Mouse (Mus musculus) A20 (cell line): ENCODE results near the gene Olfr412.

Source experiments
- DNase-seq: peaks from one replicate; pipeline ENCODE4 v3.0.0-alpha.2; 2011; ENCODE audit warnings: low read depth, low spot score

Gene Olfr412

DNA sequence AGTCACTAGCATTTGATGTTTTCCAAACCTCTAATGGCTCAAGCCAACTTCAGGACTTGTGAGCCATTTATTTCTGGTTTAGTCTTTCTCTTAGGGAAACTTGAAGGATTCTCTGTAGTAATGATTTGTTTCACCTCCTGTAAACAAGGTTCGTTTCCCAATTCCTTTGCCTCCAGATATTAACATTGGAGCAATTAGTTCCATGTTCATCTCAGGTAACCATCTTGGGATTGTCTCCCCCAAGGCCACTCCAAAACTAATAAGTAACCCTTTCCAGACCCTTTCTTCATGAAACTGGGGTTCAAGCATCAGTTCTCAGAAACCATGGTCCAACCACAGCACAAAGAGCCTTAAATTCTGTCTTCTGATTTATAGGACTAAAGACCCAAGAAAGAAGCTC is at the start of gene Olfr412:
Gene Olfr412 (plus strand): TSS at position 301 of the 400 bp plus-strand sequence.
- DNase-seq, result no peak

- DNase-seq, result no peak
Measured at GRCm38 (mm10) chr11:74326044-74326443, 35.8 kb upstream of the Olfr412 start.

DNA sequence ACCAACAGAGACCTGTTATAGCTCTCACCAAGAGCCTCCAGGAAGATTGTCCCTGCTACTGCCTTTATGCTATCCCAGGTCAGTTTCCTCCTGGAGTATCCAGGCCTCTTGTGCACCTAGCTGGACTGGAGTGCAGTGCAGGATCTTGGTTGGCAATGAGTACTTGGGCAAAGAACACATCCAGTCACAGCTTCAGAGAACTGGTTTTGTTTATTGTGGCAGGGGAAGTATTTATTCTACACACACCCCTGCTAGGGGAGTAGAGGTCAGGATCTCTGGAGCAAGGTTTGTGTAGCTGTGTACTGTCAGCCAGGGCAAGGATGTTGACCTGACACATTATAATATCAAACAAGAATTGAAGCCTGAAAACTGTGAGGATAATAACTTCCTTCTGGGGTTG is 33.1 kb upstream of the Olfr412 start:
- DNase-seq, result no peak

DNA sequence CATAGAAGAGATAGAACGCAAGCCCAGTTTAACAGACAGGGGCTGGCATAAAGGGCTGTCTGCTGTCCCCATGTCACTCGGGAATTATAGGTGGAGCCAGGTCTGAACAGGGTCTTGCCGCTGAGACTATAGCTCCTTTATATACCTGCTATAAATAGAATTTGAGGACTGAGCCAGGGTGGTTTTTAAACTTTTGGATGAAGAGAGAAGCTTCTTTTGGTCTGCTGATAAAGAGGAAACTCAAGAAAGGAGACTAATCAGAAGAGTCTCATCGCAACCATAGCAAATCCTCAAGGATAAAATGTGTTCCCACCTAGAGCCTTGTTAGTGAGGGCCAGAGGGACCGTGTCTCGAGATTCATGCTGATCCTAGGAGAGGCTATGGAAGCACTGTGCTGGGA is 23.9 kb upstream of the Olfr412 start, which contains the start of gene Olfr410:
Gene Olfr410 (minus strand): TSS at position 101 of the 400 bp plus-strand sequence.
- DNase-seq, result no peak

DNA sequence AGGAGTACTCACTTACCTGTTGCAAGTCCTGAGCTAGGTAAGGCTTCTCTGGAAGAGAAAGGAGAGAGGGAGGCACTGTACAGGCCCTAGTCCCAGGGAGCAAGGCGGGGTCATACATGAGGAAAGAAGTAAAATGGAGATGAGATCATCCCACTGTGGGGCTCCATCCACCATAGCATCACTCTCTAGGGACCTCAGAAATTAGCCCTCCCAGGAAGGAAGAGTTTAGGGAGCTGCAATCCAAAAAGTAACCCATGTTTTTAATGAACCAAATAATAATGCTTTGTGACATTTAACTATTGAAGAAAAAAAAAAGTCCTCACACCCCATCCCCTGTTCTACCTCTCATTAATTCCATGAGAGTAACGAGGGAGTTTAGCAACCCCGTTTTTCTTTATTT is 9.3 kb upstream of the Olfr412 start, which contains the start of gene Olfr411:
Gene Olfr411 (minus strand): TSS at position 101 of the 400 bp plus-strand sequence.
- DNase-seq, result no peak

GRCm38 (mm10) chr11:74371393-74372100 is 9.7 kb downstream of the Olfr412 start:
- peak; percentile 77 for DNase-seq

DNA sequence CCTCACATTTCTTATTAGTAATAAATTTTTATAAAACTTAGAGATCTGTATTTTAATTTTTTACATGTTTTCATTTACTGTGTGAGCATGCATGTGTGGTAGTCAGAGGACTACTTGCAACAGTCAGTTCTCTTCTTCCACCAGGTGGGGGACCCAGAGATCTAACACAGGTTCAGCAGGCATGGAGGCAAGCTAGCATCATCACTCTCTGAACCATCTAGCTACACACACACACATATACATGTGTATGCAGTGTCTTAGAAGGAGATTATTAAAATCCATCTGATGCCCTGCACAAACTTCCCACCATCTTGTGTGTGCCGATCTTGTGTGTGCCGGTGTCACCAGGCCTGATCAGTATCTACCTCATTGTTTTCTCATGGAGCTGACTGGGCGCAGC is 15.0 kb downstream of the Olfr412 start:
- peak; percentile 87 for DNase-seq

DNA sequence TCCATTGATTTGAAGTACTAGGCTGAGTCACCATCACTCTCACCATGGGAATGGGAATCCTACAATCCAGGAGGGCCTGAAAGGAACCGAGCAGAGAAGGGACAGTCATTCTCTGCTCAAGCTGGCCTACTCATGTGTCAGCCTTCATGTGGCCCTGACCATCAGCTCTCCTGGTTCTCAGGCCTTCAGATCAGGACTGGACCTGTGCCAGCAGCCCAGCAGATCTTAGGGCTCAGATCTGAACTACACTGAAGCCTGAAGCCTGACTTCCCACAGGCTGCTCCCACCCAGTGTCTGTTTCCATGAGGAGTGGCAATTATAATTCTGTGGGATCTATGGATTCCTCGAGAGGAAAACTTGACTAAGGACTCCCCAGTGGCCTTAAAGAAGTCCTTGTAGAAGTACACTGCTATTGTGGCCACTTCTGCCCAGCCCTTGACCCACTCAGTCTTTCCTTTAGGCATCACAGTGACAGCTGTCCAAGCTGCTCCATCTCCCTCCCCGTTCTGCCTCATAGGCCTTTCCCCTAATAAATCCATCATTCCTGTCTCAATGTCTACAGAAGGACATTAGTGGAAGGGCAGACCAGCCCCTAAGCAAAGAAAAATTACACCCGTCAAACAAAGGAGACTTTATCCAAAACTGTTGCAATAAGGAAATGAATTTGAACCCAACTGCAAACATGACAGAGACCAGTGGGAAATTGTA is 17.5 kb downstream of the Olfr412 start:
- DNase-seq, result no peak

- no peak for DNase-seq
Measured at GRCm38 (mm10) chr11:74385674-74386073, 23.8 kb downstream of the Olfr412 start.

DNA sequence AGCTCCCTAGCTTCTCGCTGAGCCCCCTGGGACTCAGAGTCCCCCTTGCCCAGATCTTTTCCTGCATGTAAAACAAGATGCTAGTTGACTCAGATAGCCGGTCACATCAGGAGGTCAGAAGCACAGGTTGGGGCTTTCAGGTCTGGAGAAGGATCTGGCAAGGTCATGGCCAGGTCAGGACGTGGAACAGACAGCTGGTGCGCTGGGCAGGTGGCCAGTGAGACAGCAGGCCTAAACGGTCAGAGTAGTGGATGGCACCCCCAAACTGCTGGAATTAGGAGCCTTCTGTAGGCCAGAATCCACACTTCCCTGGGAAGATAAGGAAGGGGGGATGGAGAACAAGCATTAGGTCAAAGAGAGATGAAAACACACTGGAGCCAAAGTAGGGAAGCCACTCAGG is 25.3 kb downstream of the Olfr412 start:
- no peak for DNase-seq

DNA sequence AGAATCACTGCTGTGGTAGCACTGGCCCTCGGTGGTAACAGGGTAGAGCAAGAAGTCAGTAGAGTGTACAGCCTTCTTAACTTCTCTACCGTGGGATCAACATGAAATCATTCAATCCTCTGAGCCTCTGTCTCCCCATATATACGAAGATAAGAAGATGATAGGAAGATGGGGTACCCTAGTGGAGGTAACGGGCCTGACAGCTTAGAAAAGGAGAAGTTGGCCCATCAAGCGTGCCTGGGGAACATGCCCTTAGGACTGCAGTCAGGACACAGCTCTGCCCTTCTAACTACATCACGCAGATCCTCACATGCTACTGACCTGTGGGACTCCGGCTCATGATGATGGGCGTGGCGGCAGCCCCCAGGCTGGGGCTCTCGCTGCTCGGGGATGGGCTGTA is 30.0 kb downstream of the Olfr412 start:
- DNase-seq, result no peak

DNA sequence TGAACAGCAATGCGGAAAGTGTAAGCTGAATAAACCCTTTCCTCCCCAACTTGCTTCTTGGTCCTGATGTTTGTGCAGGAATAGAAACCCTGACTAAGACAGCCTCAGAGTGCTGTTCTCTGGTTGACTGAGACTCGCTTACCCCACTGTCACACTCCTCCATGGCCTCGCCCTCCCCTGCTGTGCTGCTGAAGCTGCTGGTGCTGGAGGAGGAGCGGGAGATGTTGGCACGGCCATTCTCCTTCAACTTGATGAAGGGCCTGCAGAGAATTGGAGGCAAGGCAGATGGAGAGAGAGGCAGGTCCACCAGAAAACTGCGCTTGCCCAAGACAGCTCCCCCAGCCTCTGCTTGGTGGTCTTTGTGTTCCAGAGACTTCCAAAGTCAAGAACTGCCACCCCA is 31.0 kb downstream of the Olfr412 start:
- no peak for DNase-seq

DNA sequence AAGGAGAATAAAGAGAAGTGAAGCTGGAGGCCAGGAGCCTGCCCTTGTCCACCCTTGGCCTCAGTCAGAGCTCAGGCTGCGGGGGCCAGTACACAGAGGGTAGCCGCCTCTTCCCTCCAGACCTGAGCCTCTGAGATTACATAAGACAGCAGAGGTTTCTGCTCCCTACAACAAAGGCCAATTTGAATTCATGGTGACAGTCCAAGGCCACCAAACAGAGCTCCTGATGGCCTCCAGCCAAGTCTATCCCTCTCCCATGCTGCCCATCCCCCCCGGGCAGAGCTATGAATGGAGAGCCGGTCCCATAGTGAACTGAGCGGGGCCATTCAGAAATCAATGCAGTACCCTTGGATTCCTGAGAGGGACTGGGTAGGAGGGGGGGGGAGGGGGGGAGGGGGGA is 31.6 kb downstream of the Olfr412 start:
- DNase-seq, result no peak

DNA sequence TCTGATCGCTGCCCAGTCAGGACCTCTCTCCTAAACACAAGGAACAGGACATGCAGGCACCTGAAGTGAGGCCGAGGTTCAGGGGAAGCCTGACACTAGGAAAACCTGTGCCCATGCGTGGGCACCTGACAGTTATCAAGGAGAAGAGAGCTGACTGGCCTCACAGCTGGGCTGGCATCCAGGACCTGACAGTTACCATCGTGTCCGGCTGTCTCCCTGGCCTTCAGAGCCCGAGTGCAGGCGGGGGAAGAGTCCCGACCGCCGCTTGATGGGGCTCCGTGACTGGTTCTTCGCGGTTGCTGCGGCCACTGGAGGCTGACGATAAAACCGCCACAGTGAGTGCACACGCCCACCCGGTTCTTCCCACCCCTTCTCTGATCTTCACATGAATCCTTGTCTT is 33.7 kb downstream of the Olfr412 start:
- no peak for DNase-seq

- DNase-seq, result peak; percentile 63
Measured at GRCm38 (mm10) chr11:74402126-74402525, 40.3 kb downstream of the Olfr412 start.

- DNase-seq, result no peak
Measured at GRCm38 (mm10) chr11:74404216-74404615, 42.3 kb downstream of the Olfr412 start.

DNA sequence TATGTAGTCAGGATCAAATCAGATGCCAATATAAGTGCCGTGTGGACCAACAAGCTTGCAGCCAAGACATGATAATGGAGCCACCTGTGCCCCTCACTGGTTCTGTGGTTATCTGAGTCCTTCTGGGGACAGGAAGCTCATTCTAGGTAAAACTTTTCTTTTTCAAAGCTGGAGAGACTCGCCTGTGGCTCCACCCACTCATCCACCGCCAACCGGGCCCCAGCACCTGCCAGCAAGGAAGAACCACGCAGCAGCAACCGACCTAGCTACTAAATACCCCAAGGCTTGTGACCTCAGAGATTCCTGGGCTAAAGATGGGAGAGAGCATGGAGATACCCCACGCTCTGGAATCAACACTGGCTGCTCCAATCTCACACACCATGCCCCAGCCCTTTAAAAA is 43.3 kb downstream of the Olfr412 start:
- no peak for DNase-seq

GRCm38 (mm10) chr11:74408587-74409446 is 46.9 kb downstream of the Olfr412 start:
- peak; percentile 35 for DNase-seq

GRCm38 (mm10) chr11:74409447-74409754 is 47.5 kb downstream of the Olfr412 start:
- DNase-seq, result no peak

DNA sequence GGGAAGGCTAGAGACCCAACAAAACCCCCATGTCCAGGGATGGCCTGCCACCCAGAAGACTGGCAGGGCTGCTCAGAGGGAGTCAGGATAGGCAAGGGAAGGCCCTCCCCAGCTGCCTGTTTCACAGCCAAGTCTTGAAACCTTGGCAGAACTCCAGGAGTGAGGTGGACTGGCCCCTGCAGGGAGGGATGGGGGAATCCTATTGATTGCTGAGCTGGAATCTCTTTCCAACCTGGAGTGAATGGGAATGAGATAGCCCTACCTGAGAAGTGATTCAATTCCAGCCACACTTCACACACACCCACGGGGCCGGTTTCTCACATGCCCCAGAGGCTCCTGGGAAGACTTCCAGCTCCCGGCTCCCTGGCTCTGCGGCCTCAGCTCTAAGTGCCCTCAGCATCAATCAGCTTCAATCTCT is 47.9 kb downstream of the Olfr412 start:
- no peak for DNase-seq

DNA sequence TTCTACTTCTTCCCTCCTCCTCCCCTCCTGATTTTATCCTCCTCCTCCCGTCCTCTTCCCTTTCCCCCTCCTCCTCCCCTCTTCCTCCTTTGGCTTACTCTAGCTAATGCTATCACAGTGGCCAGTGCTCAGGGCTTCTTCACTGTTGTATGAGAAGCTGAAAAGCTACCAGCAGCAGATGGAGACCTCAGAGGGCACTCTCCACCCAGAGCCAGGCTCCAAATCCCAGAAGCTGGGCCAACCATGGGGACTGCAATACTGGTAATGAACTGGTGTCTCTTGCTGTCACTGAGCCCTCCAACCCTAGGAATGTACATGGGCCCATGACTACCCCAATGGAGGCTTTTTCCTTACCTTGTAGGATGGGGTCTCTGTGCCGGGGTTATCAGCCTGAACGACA is 50.1 kb downstream of the Olfr412 start:
- DNase-seq, result no peak

- no peak for DNase-seq
Measured at GRCm38 (mm10) chr11:74412462-74412861, 50.6 kb downstream of the Olfr412 start.
